Mouse (Mus musculus): ENCODE data around the gene Atp6v0a4. TPM values are rescaled to one million over a fixed set of nuclear protein-coding genes. Genes with fewer than 3 reads are reported as not detected.

Atp6v0a4 gene
- polyA plus RNA-seq, 1 experiment from 2014 or later: 0.45 TPM

DNA sequence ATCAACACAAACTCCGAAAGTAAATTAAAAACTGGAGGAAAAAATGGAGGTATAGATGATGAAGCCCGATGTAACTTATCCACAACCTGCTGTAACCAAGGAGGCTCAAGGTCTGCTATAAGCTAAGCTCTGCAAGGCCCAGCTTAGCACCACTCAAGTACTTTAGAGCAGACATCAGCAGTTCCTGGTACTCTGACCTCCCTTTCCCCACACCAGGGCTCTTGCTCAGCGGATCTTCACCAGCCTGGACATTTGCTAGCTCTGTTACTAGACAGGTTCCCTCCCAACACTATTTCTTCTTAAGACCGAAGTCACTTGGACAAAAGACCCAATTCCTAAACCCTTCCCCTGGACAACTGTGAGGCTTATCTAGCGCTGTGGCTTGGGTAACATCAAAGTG lies 496 bp upstream of the Atp6v0a4 start:
- H3K27ac ChIP-seq (replicated peaks): no peak overlapping the region
- ATAC-seq (ENCODE audit: extremely low read depth, insufficient number of reproducible peaks, low FRiP score, low TSS enrichment): no peak
- no peaks in the 10 kb centered on the region for H3K27me3 ChIP-seq (replicated peaks)
- H3K9ac ChIP-seq: no peak overlapping the region
- no peaks in the 10 kb centered on the region for H3K9me3 ChIP-seq
- no peak overlapping the region for H3K4me2 ChIP-seq
- 86% methylated on average over 5 of the region's 5 CpGs for WGBS
- H3K4me1 ChIP-seq: peaks cover 20% of the 10 kb centered on the region
- H3K4me3 ChIP-seq: no peak overlapping the region
- peaks cover 25% of the 10 kb centered on the region for H3K36me3 ChIP-seq

DNA sequence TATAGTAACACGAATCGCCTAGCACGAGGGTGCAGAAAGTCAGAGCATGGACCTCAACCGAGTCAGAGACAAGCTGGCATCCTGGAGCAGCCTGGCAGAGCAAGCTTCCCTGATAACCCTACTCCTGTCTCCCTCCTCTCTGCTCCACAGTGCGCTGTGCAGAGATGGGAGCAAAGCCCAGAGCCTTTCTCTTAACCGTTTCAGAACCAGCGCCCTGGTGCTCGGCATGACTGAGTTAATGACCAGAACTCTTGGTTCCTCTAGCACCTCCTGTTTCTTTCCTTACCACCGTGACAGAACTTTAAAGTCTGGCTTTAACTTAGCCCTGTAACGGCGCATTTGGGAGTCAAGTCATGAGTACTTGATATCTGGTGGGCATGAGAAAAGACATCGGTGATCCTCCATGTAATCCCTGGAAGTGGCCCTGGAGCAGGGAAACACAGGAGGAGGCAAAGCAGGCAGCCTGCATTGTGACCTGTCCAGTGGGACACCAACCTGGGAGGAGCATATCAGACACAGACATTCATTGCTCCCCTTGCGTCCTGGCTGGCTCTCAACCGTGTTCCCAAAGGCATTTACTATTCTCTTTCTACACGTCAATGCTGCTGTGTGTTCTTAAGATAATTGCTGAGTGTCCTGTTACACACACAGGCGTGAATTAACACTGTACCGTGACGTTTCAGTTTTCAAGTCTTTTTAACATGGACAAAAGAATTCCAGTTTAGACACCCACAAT lies 747 bp downstream of the Atp6v0a4 start:
- H3K4me3 ChIP-seq: no peak overlapping the region
- no peak overlapping the region for H3K27ac ChIP-seq (replicated peaks)
- H3K4me1 ChIP-seq: peaks cover 20% of the 10 kb centered on the region
- no peak overlapping the region for H3K4me2 ChIP-seq
- no peak overlapping the region for H3K9ac ChIP-seq
- WGBS: 63% methylated on average over 18 of the region's 18 CpGs
- no peak for ATAC-seq (ENCODE audit: extremely low read depth, insufficient number of reproducible peaks, low FRiP score, low TSS enrichment)
- H3K9me3 ChIP-seq: no peaks in the 10 kb centered on the region
- peaks cover 17% of the 10 kb centered on the region for H3K36me3 ChIP-seq
- H3K27me3 ChIP-seq (replicated peaks): no peaks in the 10 kb centered on the region

DNA sequence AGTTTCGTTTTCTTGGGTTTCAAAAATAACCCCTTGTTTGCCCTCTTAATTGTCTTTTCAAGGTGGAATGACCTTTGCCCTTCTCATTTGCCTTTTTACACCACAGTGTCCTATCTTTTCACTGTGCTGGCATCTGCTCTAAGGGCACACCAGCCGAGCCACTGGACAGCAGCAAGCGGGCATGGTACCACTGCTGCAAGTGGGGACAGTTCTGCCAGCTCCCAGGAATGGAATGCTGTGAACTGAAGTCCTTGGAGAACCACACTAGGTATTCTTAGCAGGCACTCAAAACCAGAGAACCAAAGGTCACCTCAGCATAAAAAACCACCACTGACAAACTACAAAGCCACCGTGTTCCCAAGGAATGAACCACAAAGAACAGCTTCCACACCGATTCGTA lies 1.6 kb downstream of the Atp6v0a4 start:
- Histone ChIP-seq H3K9ac (no peak overlapping the region), H3K27me3 (replicated peaks) (no peaks in the 10 kb centered on the region), H3K9me3 (no peaks in the 10 kb centered on the region), H3K27ac (replicated peaks) (no peak overlapping the region), H3K36me3 (peaks cover 9% of the 10 kb centered on the region; the same call in 1 of the 2 replicates), H3K4me1 (peaks cover 20% of the 10 kb centered on the region), H3K4me2 (peak overlapping the region; percentile 39), H3K4me3 (no peak overlapping the region)
- ATAC-seq (ENCODE audit: extremely low read depth, insufficient number of reproducible peaks, low FRiP score, low TSS enrichment): no peak
- WGBS: 59% methylated on average over 6 of the region's 6 CpGs

DNA sequence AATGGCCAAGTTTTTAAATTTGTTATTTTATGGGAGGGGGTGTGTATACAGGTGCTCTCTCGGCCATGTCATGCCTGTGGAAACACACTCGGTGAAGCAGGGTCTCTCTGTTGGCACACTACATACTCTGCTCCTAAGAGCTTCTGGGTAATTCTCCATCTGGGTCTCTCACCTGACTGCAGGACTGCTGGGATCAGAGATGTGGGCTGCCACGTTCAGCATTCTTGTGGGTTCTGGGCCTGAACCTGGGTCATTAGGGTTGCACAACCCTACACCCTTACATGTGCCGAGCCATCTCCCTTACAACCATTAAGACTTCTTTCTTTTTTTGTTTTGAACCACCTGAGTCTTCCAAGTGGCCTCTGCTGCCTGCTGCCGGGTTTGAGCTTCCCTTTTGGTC lies 2.5 kb downstream of the Atp6v0a4 start:
- 73% methylated on average over 5 of the region's 5 CpGs for WGBS
- Histone ChIP-seq H3K4me2 (no peak overlapping the region), H3K27me3 (replicated peaks) (no peaks in the 10 kb centered on the region), H3K36me3 (0 out of 2 replicates have a peak, but pooled peaks cover under 1% of the 10 kb centered on the region), H3K9ac (no peak overlapping the region), H3K9me3 (no peaks in the 10 kb centered on the region), H3K4me1 (peaks cover 20% of the 10 kb centered on the region), H3K27ac (replicated peaks) (no peak overlapping the region), H3K4me3 (no peak overlapping the region)
- ATAC-seq (ENCODE audit: extremely low read depth, insufficient number of reproducible peaks, low FRiP score, low TSS enrichment): no peak

DNA sequence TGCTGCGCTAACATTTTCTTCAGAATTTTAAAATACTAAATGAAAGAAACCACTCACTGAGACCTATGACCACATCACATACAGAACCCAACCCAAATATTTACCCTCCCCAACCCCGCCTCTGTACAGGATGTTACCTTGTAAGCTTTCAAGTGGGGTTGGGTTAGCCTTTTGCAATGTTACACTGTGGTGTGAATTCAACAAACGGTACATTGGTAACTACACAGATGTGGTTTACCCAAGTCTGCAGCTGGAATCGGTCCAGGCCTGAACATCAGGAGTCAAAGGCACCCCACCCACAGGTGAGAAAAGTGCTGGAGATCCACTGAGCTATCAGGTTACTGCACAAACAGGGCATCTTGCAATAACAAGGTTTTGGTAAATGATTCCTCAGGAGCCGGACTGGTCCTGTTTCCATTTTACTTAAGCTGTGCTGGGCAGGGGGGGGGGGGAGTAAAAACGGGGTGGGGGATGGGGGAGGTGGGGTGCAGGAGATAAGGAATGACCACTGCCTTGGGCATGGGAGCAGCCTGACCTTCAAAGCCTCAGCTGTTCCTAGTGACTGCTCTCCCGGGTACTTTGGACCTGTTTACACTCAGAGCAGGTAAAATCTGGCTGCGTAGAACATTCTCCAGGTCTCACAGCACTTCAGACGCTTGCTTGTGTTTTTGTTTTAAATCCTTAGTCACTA lies 3.6 kb downstream of the Atp6v0a4 start:
- Histone ChIP-seq H3K4me2 (no peak overlapping the region), H3K9me3 (no peaks in the 10 kb centered on the region), H3K4me3 (no peak overlapping the region), H3K4me1 (peaks cover 20% of the 10 kb centered on the region), H3K27me3 (replicated peaks) (no peaks in the 10 kb centered on the region), H3K9ac (no peak overlapping the region), H3K36me3 (no peaks in the 10 kb centered on the region), H3K27ac (replicated peaks) (no peak overlapping the region)
- 61% methylated on average over 8 of the region's 9 CpGs for WGBS
- no peak for ATAC-seq (ENCODE audit: extremely low read depth, insufficient number of reproducible peaks, low FRiP score, low TSS enrichment)

DNA sequence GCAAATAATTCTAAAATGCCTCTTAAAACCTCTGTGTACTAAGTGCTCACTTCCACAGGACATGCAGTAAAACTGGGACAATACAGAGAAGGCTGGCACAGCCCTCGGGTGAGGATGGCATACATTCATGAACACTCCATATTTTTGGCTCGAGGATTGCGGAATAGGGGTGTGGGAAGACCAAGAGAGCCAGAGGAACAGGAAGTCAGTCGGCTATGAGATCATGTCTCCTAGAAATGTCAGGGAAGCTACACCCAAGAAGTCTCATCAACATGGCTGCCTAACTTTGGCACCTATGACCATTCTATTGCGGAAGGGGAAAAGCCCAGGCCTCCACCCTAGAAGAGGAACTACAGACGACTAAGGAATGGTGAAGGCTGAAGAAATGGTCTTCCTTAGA lies 6.0 kb downstream of the Atp6v0a4 start:
- Histone ChIP-seq H3K27ac (replicated peaks) (no peak overlapping the region), H3K4me2 (no peak overlapping the region), H3K36me3 (no peaks in the 10 kb centered on the region), H3K9ac (no peak overlapping the region), H3K4me3 (no peak overlapping the region), H3K4me1 (peaks cover 13% of the 10 kb centered on the region), H3K9me3 (no peaks in the 10 kb centered on the region), H3K27me3 (replicated peaks) (no peaks in the 10 kb centered on the region)
- WGBS: 80% methylated on average over 6 of the region's 6 CpGs
- no peak for ATAC-seq (ENCODE audit: extremely low read depth, insufficient number of reproducible peaks, low FRiP score, low TSS enrichment)

DNA sequence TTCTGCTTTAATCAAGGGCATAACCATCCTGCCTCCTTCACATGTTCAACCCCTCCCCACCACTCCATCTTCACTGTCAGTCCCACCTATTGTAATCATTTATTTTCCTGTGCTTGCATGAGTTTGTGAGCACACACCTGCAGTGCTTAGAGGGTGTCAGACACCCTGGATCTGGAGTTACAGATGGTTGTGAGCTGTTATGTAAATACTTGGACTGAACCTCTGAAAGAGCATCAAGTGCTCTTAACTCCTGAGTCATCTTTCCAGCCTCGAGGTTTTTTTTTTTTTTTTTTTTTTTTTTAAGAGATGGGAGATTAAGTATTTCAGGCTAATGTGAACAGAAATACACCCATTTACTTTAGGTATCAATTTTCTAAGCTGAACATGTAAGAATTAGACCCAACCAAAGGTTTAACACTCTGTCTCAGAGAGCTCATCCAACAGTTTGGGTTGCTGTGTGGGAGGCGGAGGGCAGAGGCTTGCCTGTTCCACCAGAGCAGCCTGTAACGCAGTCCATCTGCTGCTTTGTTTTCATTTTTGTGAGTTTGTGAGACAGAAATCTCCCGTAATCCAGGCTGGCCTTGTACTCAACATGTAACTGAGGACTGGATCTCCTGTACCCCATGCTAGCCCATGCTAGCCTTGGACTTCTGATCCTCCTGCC lies 8.1 kb downstream of the Atp6v0a4 start:
- no peak overlapping the region for H3K4me3 ChIP-seq
- H3K9me3 ChIP-seq: no peaks in the 10 kb centered on the region
- H3K4me1 ChIP-seq: no peaks in the 10 kb centered on the region
- no peaks in the 10 kb centered on the region for H3K27me3 ChIP-seq (replicated peaks)
- no peak overlapping the region for H3K4me2 ChIP-seq
- no peak for ATAC-seq (ENCODE audit: extremely low read depth, insufficient number of reproducible peaks, low FRiP score, low TSS enrichment)
- no peak overlapping the region for H3K9ac ChIP-seq
- 57% methylated on average over 4 of the region's 4 CpGs for WGBS
- H3K27ac ChIP-seq (replicated peaks): no peak overlapping the region
- no peaks in the 10 kb centered on the region for H3K36me3 ChIP-seq

DNA sequence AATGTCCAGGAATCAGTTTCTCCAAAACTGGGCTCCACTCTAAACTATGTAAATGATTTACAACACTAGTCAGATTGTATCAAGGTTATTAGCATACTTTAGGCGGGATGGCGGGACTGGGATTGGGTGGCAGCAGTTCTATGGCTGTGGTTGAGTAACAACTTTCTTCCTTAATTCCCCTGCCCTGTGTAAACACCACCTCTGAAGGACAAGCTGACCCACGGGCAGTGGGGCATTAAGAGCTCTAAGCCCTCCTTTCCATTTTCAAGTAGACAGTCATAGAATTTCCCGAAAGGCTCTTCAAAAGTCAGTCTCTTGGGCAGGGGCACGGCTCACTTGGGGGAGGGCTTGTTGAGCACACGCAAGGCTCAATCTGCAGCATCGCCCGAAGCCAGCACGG lies 13.5 kb downstream of the Atp6v0a4 start:
- no peak overlapping the region for H3K4me2 ChIP-seq
- no peak overlapping the region for H3K9ac ChIP-seq
- no peak for ATAC-seq (ENCODE audit: extremely low read depth, insufficient number of reproducible peaks, low FRiP score, low TSS enrichment)
- H3K4me1 ChIP-seq: peaks cover 5% of the 10 kb centered on the region; the same call in 1 of the 2 replicates
- H3K9me3 ChIP-seq: no peaks in the 10 kb centered on the region
- WGBS: 77% methylated on average over 9 of the region's 9 CpGs
- H3K4me3 ChIP-seq: no peak overlapping the region
- H3K27me3 ChIP-seq (replicated peaks): peaks cover 14% of the 10 kb centered on the region; the same call in 1 of the 2 replicates
- H3K36me3 ChIP-seq: no peaks in the 10 kb centered on the region
- no peak overlapping the region for H3K27ac ChIP-seq (replicated peaks)

DNA sequence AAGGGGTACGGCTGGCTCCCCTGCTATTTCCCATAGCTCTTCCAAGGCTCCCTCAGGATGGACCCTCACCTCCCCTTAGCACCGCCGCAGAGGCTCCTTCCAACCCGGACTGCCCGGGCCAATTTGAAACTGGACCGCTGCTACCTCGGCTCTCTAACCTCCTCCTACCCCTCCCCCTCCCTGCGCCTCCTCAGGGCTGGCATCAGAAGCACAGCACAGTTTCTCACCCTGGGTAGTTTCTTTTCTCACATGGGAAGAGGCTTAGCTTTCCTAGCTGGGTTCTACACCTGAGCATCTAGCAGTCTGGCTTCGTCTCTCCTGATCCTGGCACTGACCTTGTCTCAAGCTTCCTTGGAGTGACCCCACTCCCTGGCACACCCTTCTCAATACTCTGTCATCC lies 14.5 kb downstream of the Atp6v0a4 start:
- 18% methylated on average over 9 of the region's 9 CpGs for WGBS

DNA sequence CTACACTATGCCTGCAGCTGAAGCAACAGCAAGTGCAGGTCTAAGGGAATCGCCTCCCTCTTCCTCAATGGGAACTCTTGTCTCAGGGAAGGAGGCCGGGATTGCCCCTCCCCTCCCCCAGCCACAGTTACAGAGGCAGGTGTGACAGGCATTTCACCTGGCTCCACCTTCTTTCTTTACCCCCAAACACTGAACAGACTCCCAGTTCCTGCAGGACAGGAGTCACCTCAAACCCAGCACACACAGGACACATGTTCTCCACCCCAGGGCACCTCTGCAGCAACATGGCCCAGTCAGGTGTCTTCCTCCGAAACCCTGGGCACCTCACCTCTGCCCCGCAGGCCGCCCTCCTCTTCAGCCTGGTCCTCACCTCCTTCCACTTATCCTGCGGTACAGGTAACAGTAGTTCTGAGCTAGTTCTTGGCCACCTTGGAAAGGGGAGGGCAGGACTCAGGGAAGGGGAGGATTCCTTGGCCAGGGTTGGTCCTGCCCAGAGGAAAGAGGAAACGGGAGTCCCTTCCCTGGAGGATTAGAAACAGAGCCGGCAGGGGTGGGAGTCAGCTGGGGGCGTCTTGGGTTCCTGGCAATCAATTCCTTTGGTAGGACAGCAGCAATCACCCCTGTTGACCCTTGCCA lies 15.1 kb downstream of the Atp6v0a4 start, which contains the start of gene Tmem213:
TSS of gene Tmem213 (plus strand) at position 96 of the 636 bp plus-strand sequence.
- Histone ChIP-seq H3K36me3 (no peaks in the 10 kb centered on the region), H3K27me3 (replicated peaks) (peaks cover 14% of the 10 kb centered on the region; the same call in 1 of the 2 replicates), H3K9me3 (no peaks in the 10 kb centered on the region), H3K4me2 (peak within 1 kb of the TSS; percentile 40), H3K9ac (peak within 1 kb of the TSS; percentile 54), H3K4me3 (no peak within 1 kb of the TSS), H3K4me1 (peaks cover 5% of the 10 kb centered on the region; the same call in 1 of the 2 replicates), H3K27ac (replicated peaks) (no peak within 1 kb of the TSS)
- WGBS: 34% methylated on average over 9 of the region's 9 CpGs
- no peak for ATAC-seq (ENCODE audit: extremely low read depth, insufficient number of reproducible peaks, low FRiP score, low TSS enrichment)

More for the DNA sequence above, 14.5 kb downstream of the Atp6v0a4 start:
- Histone ChIP-seq H3K9ac (peak overlapping the region; percentile 54), H3K9me3 (no peaks in the 10 kb centered on the region), H3K27me3 (replicated peaks) (peaks cover 14% of the 10 kb centered on the region; the same call in 1 of the 2 replicates), H3K4me2 (peak overlapping the region; percentile 40), H3K27ac (replicated peaks) (no peak overlapping the region), H3K36me3 (no peaks in the 10 kb centered on the region), H3K4me1 (peaks cover 5% of the 10 kb centered on the region; the same call in 1 of the 2 replicates), H3K4me3 (no peak overlapping the region)
- no peak for ATAC-seq (ENCODE audit: extremely low read depth, insufficient number of reproducible peaks, low FRiP score, low TSS enrichment)

DNA sequence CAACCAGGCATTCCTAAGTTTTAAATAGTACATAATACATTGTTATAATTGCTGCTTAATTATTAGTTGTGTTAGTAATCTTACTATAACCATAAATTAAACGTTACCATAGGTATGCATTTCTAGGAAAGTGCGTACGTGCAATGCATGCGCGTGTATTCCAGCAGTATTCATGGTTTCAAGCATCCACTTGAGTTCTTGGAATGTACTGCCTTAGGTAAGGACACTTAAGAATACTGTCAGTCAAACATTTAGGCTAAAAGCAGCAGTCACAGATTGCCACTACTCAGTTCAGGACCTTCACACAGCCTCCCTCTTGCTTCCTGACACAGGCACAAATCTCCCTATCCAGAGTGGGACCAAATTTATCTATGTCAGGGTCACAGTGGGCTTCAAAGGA lies 15.9 kb downstream of the Atp6v0a4 start:
- H3K4me2 ChIP-seq: no peak overlapping the region
- 82% methylated on average over 5 of the region's 5 CpGs for WGBS
- no peak for ATAC-seq (ENCODE audit: extremely low read depth, insufficient number of reproducible peaks, low FRiP score, low TSS enrichment)

More for the DNA sequence above, 15.9 kb downstream of the Atp6v0a4 start:
- Histone ChIP-seq H3K36me3 (no peaks in the 10 kb centered on the region), H3K4me3 (no peak overlapping the region), H3K9ac (no peak overlapping the region), H3K27ac (replicated peaks) (no peak overlapping the region), H3K9me3 (no peaks in the 10 kb centered on the region), H3K27me3 (replicated peaks) (peaks cover 14% of the 10 kb centered on the region; the same call in 1 of the 2 replicates), H3K4me1 (peaks cover 5% of the 10 kb centered on the region; the same call in 1 of the 2 replicates)
